Mouse (Mus musculus): Measurements from ENCODE around the gene Arvcf. TPM values are rescaled to one million over a fixed set of nuclear protein-coding genes. Genes with fewer than 3 reads are reported as not detected.

Gene Arvcf
- total and polyA plus RNA-seq, 3 experiments, result 9.1 to 14.5 TPM; not detected in 1

DNA sequence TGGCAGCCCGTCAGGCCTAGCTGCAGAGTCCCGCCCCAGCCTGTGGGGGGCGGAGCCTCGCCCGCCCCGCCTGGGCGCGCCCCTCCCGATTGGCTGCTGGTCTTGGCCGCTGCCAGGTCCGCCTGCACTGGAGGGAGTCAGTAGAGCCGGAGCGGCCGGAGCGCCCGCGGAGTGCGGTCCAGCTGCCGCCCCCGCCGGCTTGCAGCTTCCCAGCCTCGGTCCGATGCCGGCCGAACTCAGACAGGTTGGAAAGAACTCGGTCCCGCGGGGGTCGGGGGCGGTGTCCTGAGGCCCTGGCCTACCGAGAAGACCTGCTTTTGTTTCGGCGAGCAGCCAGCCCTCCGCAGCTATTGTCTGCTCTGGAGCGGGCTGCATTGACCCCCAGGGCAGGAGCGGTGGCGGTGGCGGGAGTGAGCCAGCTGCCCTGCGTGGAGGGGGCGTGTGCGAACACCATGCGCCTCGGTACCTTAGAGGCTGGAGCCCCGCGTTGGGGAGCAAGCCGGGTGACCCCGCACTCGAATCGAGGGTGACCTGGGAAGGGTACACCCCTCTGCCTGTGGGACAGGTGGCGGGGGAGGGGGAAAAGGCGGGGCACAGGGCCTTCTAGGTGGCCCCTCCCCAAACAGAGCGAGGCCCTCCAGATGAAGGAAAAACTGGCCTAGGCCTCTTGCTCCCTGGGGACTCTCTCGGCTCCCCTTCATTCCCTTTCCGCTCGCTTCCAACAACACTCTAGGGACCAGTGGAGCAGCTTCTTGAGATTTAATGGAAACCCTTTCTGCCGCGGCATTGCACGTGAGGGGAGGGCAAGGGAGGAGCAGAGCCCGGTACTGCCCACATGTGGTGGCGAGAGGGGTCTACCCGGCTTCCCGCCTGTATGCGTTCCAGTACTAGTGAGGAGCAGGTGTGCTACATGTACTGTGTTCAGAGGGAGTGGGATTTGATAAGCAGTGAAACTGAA is 44.8 kb downstream of the Arvcf start (continued):
- TF ChIP-seq GATA1 (IDR thresholded peaks at IDR 0.05; ENCODE audit: low read depth, low read length) (no peak), MAFK (IDR thresholded peaks at IDR 0.05; ENCODE audit: borderline replicate concordance, low read depth, low read length) (no peak), CHD1 (IDR thresholded peaks at IDR 0.05; ENCODE audit: low read depth, low read length) (no peak), ZNF384 (IDR thresholded peaks at IDR 0.05; ENCODE audit: low read depth, low read length) (no peak), NELFE (IDR thresholded peaks at IDR 0.05; ENCODE audit: low read depth, low read length) (peak; percentile 66), MAX (IDR thresholded peaks at IDR 0.05; ENCODE audit: low read length) (no peak; the same call in 1 of the 2 replicates), SMC3 (IDR thresholded peaks at IDR 0.05; ENCODE audit: low read depth, low read length) (peak; percentile 56), MXI1 (IDR thresholded peaks at IDR 0.05; ENCODE audit: low read depth, low read length) (peak; percentile 80), KAT2A (conservative IDR thresholded peaks at IDR 0.05; ENCODE audit: low read depth, low read length) (no peak), USF2 (IDR thresholded peaks at IDR 0.05; ENCODE audit: borderline replicate concordance in 1 of 2, insufficient read depth in 1 of 2, low read depth in 1 of 2, low read length in 2 of 2) (no peak), UBTF (IDR thresholded peaks at IDR 0.05; ENCODE audit: borderline replicate concordance, insufficient read depth, low read depth, low read length) (no peak), USF1 (IDR thresholded peaks at IDR 0.05; ENCODE audit: low read depth, low read length) (no peak), MAZ (IDR thresholded peaks at IDR 0.05; ENCODE audit: low read depth, low read length) (peak; percentile 82; the same call in 1 of the 2 replicates), POLR2AphosphoS5 (IDR thresholded peaks at IDR 0.05; ENCODE audit: borderline replicate concordance, low read depth, low read length) (no peak)

DNA sequence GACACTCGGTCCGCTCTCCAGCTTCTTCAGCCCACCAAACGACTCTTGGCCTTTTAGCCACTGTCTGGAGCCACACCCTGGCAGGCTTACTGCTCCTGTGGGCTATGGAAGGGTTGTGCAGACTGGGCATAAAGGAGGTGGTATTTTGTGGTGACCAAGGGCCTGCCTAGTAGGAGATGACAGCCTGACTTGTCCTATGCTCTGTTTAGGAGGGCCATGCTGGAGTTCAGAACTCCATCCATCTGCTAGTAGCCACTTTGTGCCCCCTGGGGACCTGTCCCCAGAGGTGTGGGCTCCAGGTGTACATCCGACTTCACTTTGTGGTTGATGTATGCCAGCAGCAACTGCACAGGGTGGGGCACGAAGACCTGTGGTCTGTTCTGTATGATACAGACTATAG is 45.6 kb downstream of the Arvcf start:
- no peaks in the 10 kb centered on the region for H3K9me3 ChIP-seq (replicated peaks; ENCODE audit: insufficient read depth, low read length)
- no peaks in the 10 kb centered on the region; the same call in 1 of the 2 replicates for H3K79me2 ChIP-seq (ENCODE audit: control insufficient read depth, insufficient read depth, low read length, poor library complexity)
- no peak for TF ChIP-seq ZNF384 (IDR thresholded peaks at IDR 0.05; ENCODE audit: low read depth, low read length)
- no peak for TF ChIP-seq USF2 (IDR thresholded peaks at IDR 0.05; ENCODE audit: borderline replicate concordance in 1 of 2, insufficient read depth in 1 of 2, low read depth in 1 of 2, low read length in 2 of 2)
- TF ChIP-seq TBP (IDR thresholded peaks at IDR 0.05; ENCODE audit: low read depth, low read length), result no peak
- no peak for TF ChIP-seq USF1 (IDR thresholded peaks at IDR 0.05; ENCODE audit: low read depth, low read length)
- TF ChIP-seq TCF12 (IDR thresholded peaks at IDR 0.05; ENCODE audit: low read depth, low read length), result no peak
- TF ChIP-seq MAFK (IDR thresholded peaks at IDR 0.05; ENCODE audit: borderline replicate concordance, low read depth, low read length), result no peak
- TF ChIP-seq MEF2A (IDR thresholded peaks at IDR 0.05; ENCODE audit: extremely low read depth, insufficient replicate concordance, low read depth, low read length, poor library complexity, severe bottlenecking), result no peak
- TF ChIP-seq POLR2A (IDR thresholded peaks at IDR 0.05; ENCODE audit: control insufficient read depth in 1 of 2, insufficient read depth in 1 of 2, low read depth in 1 of 2, low read length in 2 of 2, poor library complexity in 1 of 2), result no peak
- H3K27me3 ChIP-seq (ENCODE audit: control insufficient read depth in 1 of 2, insufficient read depth in 2 of 2, low read length in 2 of 2), result no peaks in the 10 kb centered on the region
- peak overlapping the region in 1 of 2 experiments; percentile 95; a peak in 1 of 4 replicates for H3K4me3 ChIP-seq (ENCODE audit: control insufficient read depth in 1 of 2, insufficient read depth in 1 of 2, low read depth in 2 of 2, low read length in 2 of 2)
- no peak overlapping the region for H3K9ac ChIP-seq (ENCODE audit: control insufficient read depth, low read depth, low read length, poor library complexity, severe bottlenecking)
- no peak for DNase-seq (ENCODE audit: low read depth, low spot score)
- H3K27ac ChIP-seq (ENCODE audit: control insufficient read depth, low read depth, low read length), result no peak overlapping the region
- peaks cover 5 to 20% of the 10 kb centered on the region in 2 experiments for H3K4me1 ChIP-seq (ENCODE audit: control insufficient read depth in 1 of 2, insufficient read depth in 2 of 2, low read length in 2 of 2)
- H3K36me3 ChIP-seq (ENCODE audit: control insufficient read depth in 1 of 2, insufficient read depth in 2 of 2, low read length in 2 of 2), result peaks cover 0 to 4% of the 10 kb centered on the region in 2 experiments; a peak in 2 of 4 replicates

Measured in MEL (cell line).